Comparison of ENCODE assay signal across 8 mouse cellular contexts in the genomic region with DNA sequence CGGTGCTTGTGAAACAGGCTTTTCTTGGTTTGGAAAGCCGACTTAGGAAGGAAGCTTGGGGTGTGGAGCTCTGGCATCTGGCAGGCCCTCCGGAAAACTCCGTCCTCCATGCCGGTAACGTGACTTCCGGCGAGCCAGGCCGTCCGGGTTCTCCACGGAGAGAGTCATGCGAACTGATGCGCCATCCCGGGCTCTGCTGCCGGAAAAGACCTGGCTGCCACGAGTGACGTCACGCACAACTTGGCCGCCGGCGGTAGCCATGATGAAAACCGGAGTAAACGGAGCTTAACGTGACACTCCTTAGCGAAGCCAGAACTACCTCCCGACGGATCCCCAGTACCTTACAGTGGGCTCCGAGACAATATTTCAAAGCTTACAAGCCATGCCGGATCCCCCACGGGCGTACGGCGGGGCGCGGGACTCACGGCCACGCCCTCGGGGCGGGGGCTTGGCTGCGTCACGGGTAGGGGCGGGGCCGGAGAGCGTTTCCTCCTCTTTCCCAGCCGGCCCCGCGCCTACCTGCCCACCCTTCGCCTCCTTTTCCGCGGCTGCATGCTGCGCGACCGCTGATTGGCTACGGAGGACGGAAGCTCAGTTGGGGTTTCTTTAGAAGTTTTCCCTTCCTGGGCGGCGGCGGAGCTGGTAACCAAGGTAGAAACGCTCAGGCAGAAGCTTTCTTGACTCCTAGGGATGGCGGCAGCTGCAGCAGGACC. TPM values are rescaled to one million over a fixed set of nuclear protein-coding genes. Genes with fewer than 3 reads are reported as not detected.
DNase-seq lines count a peak whose midpoint lies in the region; ATAC-seq and TF ChIP-seq lines count a peak whose summit lies in the region.

TSS of gene Sugt1 (plus strand) at position 553 of the 713 bp plus-strand sequence.

- peak within 1 kb of the TSS; percentile 83 to 96 for H3K4me3 ChIP-seq in ES-E14 (ENCODE audit: insufficient read depth in 1 of 2, low read depth in 1 of 2, low read length in 2 of 2, poor library complexity in 1 of 2, severe bottlenecking in 1 of 2)
- H3K4me3 ChIP-seq in forebrain, embryonic 15.5 days, result peak within 1 kb of the TSS; percentile 59
- H3K4me3 ChIP-seq in lung, adult 2 months (replicated peaks; ENCODE audit: extremely low read depth, low read depth, low read length), result peak within 1 kb of the TSS; percentile 100

- intact Hi-C loops in heart, postnatal 25 days (cut with DNase I), result no loop called here

- peaks cover 10 to 19% of the 10 kb centered on the region in 2 experiments for H3K4me1 ChIP-seq in ES-E14 (ENCODE audit: control insufficient read depth in 2 of 2, insufficient read depth in 2 of 2, low read length in 2 of 2, poor library complexity in 1 of 2)
- H3K4me1 ChIP-seq in forebrain, embryonic 15.5 days, result peaks cover 18% of the 10 kb centered on the region
- peaks cover 3% of the 10 kb centered on the region; the same call in 1 of the 2 replicates for H3K4me1 ChIP-seq in lung, adult 2 months (ENCODE audit: control insufficient read depth, insufficient read depth, low read length)

- peak within 1 kb of the TSS; percentile 96 for H3K27ac ChIP-seq in ES-E14 (ENCODE audit: insufficient read depth, low read depth, low read length, poor library complexity, severe bottlenecking)
- H3K27ac ChIP-seq in forebrain, embryonic 15.5 days (replicated peaks), result peak within 1 kb of the TSS; percentile 98

- no peaks in the 10 kb centered on the region for H3K9me3 ChIP-seq in ES-E14 (ENCODE audit: control insufficient read depth, insufficient read depth, low read depth, low read length)
- no peaks in the 10 kb centered on the region for H3K9me3 ChIP-seq in forebrain, embryonic 15.5 days

- in situ Hi-C loops in ES-E14 (cut with MboI; ENCODE audit: low sequenced_read_pairs in 2 of 2, unreplicated experiment in 2 of 2), result no loop called here

- peaks cover 2% of the 10 kb centered on the region; the same call in 1 of the 2 replicates for H3K36me3 ChIP-seq in ES-E14 (ENCODE audit: control insufficient read depth, insufficient read depth, low read length, poor library complexity, severe bottlenecking)
- no peaks in the 10 kb centered on the region for H3K36me3 ChIP-seq in forebrain, embryonic 15.5 days

- peak within 1 kb of the TSS; percentile 93 for H3K9ac ChIP-seq in ES-E14 (ENCODE audit: insufficient read depth, low read depth, low read length, poor library complexity, severe bottlenecking)
- H3K9ac ChIP-seq in forebrain, embryonic 15.5 days (replicated peaks), result peak within 1 kb of the TSS; percentile 63

- no peak for TF ChIP-seq CTCF in lung, adult 2 months (IDR thresholded peaks at IDR 0.05; ENCODE audit: insufficient read depth, low read length)

- H3K27me3 ChIP-seq in forebrain, embryonic 15.5 days, result no peaks in the 10 kb centered on the region

- peak; percentile 70; the same call in 1 of the 2 replicates for TF ChIP-seq POLR2A in lung, adult 2 months (IDR thresholded peaks at IDR 0.05; ENCODE audit: borderline replicate concordance, extremely low read depth, low read depth, low read length)

- peak; percentile 98 for ATAC-seq in forebrain, embryonic 15.5 days (replicated peaks)
- peak; percentile 96 for ATAC-seq in neutrophil, adult 5-6 weeks (ENCODE audit: extremely low read depth, insufficient number of reproducible peaks, low FRiP score, poor library complexity, severe bottlenecking)

- DNase-seq in ES-E14 (ENCODE audit: low read depth, low spot score), result peak; percentile 93
- peak; percentile 97 for DNase-seq in cerebellum, adult 11-12 months
- peak; percentile 92 for DNase-seq in heart, postnatal 25 days (ENCODE audit: low spot score)
- peak; percentile 95 to 98 for DNase-seq in layer of hippocampus, adult 18-20 months (ENCODE audit: low spot score in 2 of 2)
- peak; percentile 94 for DNase-seq in lung, adult 2 months
- DNase-seq in thymus, adult 18-20 months, result peak; percentile 95 to 96

- WGBS in forebrain, embryonic 15.5 days, result under 1% methylated on average over 60 of the region's 60 CpGs
- under 1% methylated on average over 60 of the region's 60 CpGs for WGBS in lung, adult 2 months

- H3K4me2 ChIP-seq in forebrain, embryonic 15.5 days (replicated peaks), result peak within 1 kb of the TSS; percentile 88

TF ChIP-seq in ES-E14, 5 proteins besides CTCF, POLR2A, EP300 and RAD21:
- TF ChIP-seq ZC3H11A (IDR thresholded peaks at IDR 0.05; ENCODE audit: borderline replicate concordance, low read depth, low read length), result no peak
- TF ChIP-seq HCFC1 (IDR thresholded peaks at IDR 0.05; ENCODE audit: borderline replicate concordance, insufficient read depth, low read length), result peak; percentile 65; the same call in 1 of the 2 replicates

RNA-seq across cellular contexts. Expression of gene Sugt1, which starts in this region (rescaled TPM):
- 93.7 and 115 TPM in 2 replicates for total RNA-seq in ES-E14 (2012; rRNA removed)
- 116 and 122 TPM in 2 replicates for polyA plus RNA-seq in forebrain, embryonic 15.5 days (2015; fragmentation: Nextera tagmentation; extraction: Ambion mirVana)
- 10 to 100 TPM; 65.5 to 75.5 TPM for total RNA-seq in heart, postnatal 25 days (2021)
- total RNA-seq in layer of hippocampus, adult 18-20 months (2021), result 10 to 100 TPM; 89.7 to 93.8 TPM
- 4.2 and 7.7 TPM in 2 replicates for polyA plus RNA-seq in lung, adult 2 months (2012; rRNA removed)
- 48.2 and 101 TPM in 2 replicates for total RNA-seq in neutrophil, adult 5-6 weeks (2017)

Comparison
In these comparisons a context has a peak if more than half of its experiments do, and no peak if none do; other contexts are left out.
1. Peak in every context shown above with its lines: DNase-seq, ATAC-seq, H3K4me3 ChIP-seq and H3K27ac ChIP-seq.
2. RNA of gene Sugt1 (polyA plus RNA-seq): 116 to 122 TPM in forebrain, embryonic 15.5 days; 4.2 to 7.7 TPM in lung, adult 2 months; every median in the first group is over 10 times any median in the second.